15 mouse cellular contexts compared by ENCODE assay signal in genomic region chr14:60769340-60769739, GRCm38 (mm10). TPM values are rescaled to one million over a fixed set of nuclear protein-coding genes. Genes with fewer than 3 reads are reported as not detected.
DNase-seq lines count a peak whose midpoint lies in the region; ATAC-seq and TF ChIP-seq lines count a peak whose summit lies in the region.
"Had no signal": no experiment of that assay in that cellular context is flagged by ENCODE, and none has a peak within 500 bp of the region (broad histone marks: within the 10 kb centered on the region; RNA-seq: fewer than 3 reads in every experiment).

No protein-coding gene starts in this region.

- peak; percentile 67 for DNase-seq in adrenal gland, adult 2 months
- no peak for DNase-seq in adrenal gland, postnatal 25 days
- DNase-seq in heart, postnatal 0 days (ENCODE audit: low spot score): peak; percentile 14
- peak; percentile 28 for DNase-seq in midbrain, embryonic 14.5 days
- DNase-seq in midbrain, embryonic 11.5 days (ENCODE audit: low spot score, missing footprints): no peak
- peak; percentile 46 for DNase-seq in retina, postnatal 1 day
- no peak for DNase-seq in hindbrain, embryonic 10.5 days (ENCODE audit: low spot score)
- DNase-seq: cerebellum, postnatal 36 days; liver, postnatal 0 days had no signal

- no peak overlapping the region for H3K9ac ChIP-seq in heart, postnatal 0 days (replicated peaks; ENCODE audit: low read depth, low read length)
- H3K9ac ChIP-seq in heart, embryonic 12.5 days: no peak overlapping the region
- no peak overlapping the region for H3K9ac ChIP-seq in midbrain, embryonic 14.5 days (replicated peaks; ENCODE audit: low read length)
- H3K9ac ChIP-seq in midbrain, embryonic 11.5 days (ENCODE audit: low read length): no peak overlapping the region
- H3K9ac ChIP-seq: hindbrain, embryonic 14.5 days; limb, embryonic 12.5 days; liver, postnatal 0 days; neural tube, embryonic 12.5 days had no signal

- WGBS in heart, postnatal 0 days: 42% methylated on average over 6 of the region's 6 CpGs
- 46% methylated on average over 6 of the region's 6 CpGs for WGBS in heart, embryonic 12.5 days
- 47% methylated on average over 6 of the region's 6 CpGs for WGBS in midbrain, embryonic 14.5 days
- WGBS in midbrain, embryonic 11.5 days: 49% methylated on average over 6 of the region's 6 CpGs
- WGBS in hindbrain, embryonic 10.5 days: 44% methylated on average over 6 of the region's 6 CpGs

- H3K4me1 ChIP-seq in heart, postnatal 0 days (ENCODE audit: control insufficient read depth, insufficient read depth): peaks cover 18% of the 10 kb centered on the region
- peaks cover 20% of the 10 kb centered on the region for H3K4me1 ChIP-seq in heart, embryonic 12.5 days (replicated peaks)
- no peaks in the 10 kb centered on the region for H3K4me1 ChIP-seq in midbrain, embryonic 14.5 days (ENCODE audit: control insufficient read depth, insufficient read depth, low read length)
- H3K4me1 ChIP-seq in midbrain, embryonic 11.5 days (ENCODE audit: control insufficient read depth, insufficient read depth, low read length): no peaks in the 10 kb centered on the region
- peaks cover 7% of the 10 kb centered on the region; the same call in 1 of the 2 replicates for H3K4me1 ChIP-seq in hindbrain, embryonic 10.5 days (replicated peaks)
- H3K4me1 ChIP-seq: neural tube, embryonic 12.5 days had no signal

- ATAC-seq in heart, postnatal 0 days (ENCODE audit: insufficient read depth, low read depth): no peak
- no peak for ATAC-seq in heart, embryonic 12.5 days (ENCODE audit: insufficient number of reproducible peaks, low FRiP score)
- ATAC-seq in midbrain, embryonic 14.5 days (ENCODE audit: low FRiP score, low TSS enrichment): no peak
- ATAC-seq in midbrain, embryonic 11.5 days (ENCODE audit: low FRiP score): no peak
- ATAC-seq: liver, postnatal 0 days had no signal

- no peak for TF ChIP-seq EP300 in heart, postnatal 0 days (IDR thresholded peaks at IDR 0.05; ENCODE audit: low read depth)

- no peaks in the 10 kb centered on the region for H3K27me3 ChIP-seq in heart, postnatal 0 days (ENCODE audit: control insufficient read depth, insufficient read depth, low read length)
- H3K27me3 ChIP-seq in heart, embryonic 12.5 days (replicated peaks): no peaks in the 10 kb centered on the region
- no peaks in the 10 kb centered on the region for H3K27me3 ChIP-seq in midbrain, embryonic 14.5 days (ENCODE audit: control insufficient read depth, insufficient read depth, low read length)
- H3K27me3 ChIP-seq in midbrain, embryonic 11.5 days (ENCODE audit: control insufficient read depth, insufficient read depth, low read length): no peaks in the 10 kb centered on the region
- no peaks in the 10 kb centered on the region for H3K27me3 ChIP-seq in hindbrain, embryonic 10.5 days (ENCODE audit: insufficient read depth, poor library complexity, severe bottlenecking)
- H3K27me3 ChIP-seq: neural tube, embryonic 12.5 days had no signal

- no peak overlapping the region for H3K27ac ChIP-seq in heart, postnatal 0 days (ENCODE audit: low read depth)
- H3K27ac ChIP-seq in heart, embryonic 12.5 days (ENCODE audit: poor library complexity, severe bottlenecking): no peak overlapping the region
- H3K27ac ChIP-seq in midbrain, embryonic 14.5 days (replicated peaks; ENCODE audit: low read depth, low read length): no peak overlapping the region
- H3K27ac ChIP-seq in midbrain, embryonic 11.5 days (ENCODE audit: low read depth, low read length): no peak overlapping the region
- H3K27ac ChIP-seq in hindbrain, embryonic 10.5 days: no peak overlapping the region
- H3K27ac ChIP-seq: hindbrain, embryonic 14.5 days; limb, embryonic 12.5 days; midbrain, embryonic 10.5 days; neural tube, embryonic 12.5 days had no signal

- H3K9me3 ChIP-seq in heart, postnatal 0 days (replicated peaks; ENCODE audit: control insufficient read depth, low read length): no peaks in the 10 kb centered on the region
- no peaks in the 10 kb centered on the region for H3K9me3 ChIP-seq in heart, embryonic 12.5 days (replicated peaks)
- H3K9me3 ChIP-seq in midbrain, embryonic 14.5 days (ENCODE audit: control insufficient read depth, low read length): no peaks in the 10 kb centered on the region
- H3K9me3 ChIP-seq in midbrain, embryonic 11.5 days (ENCODE audit: control insufficient read depth, low read length): no peaks in the 10 kb centered on the region
- H3K9me3 ChIP-seq in hindbrain, embryonic 10.5 days: no peaks in the 10 kb centered on the region
- H3K9me3 ChIP-seq: limb, embryonic 12.5 days; midbrain, embryonic 10.5 days; neural tube, embryonic 12.5 days had no signal

- H3K4me2 ChIP-seq in heart, postnatal 0 days (ENCODE audit: low read depth, low read length): no peak overlapping the region
- H3K4me2 ChIP-seq in heart, embryonic 12.5 days: no peak overlapping the region
- H3K4me2 ChIP-seq in midbrain, embryonic 14.5 days (ENCODE audit: low read length): no peak overlapping the region
- H3K4me2 ChIP-seq in midbrain, embryonic 11.5 days: no peak overlapping the region
- H3K4me2 ChIP-seq: hindbrain, embryonic 14.5 days; limb, embryonic 12.5 days; neural tube, embryonic 12.5 days had no signal

- no peak overlapping the region for H3K4me3 ChIP-seq in heart, postnatal 0 days (ENCODE audit: low read depth, low read length)
- no peak overlapping the region for H3K4me3 ChIP-seq in heart, embryonic 12.5 days
- H3K4me3 ChIP-seq in midbrain, embryonic 14.5 days (replicated peaks; ENCODE audit: low read depth, low read length): no peak overlapping the region
- H3K4me3 ChIP-seq in midbrain, embryonic 11.5 days (ENCODE audit: low read depth, low read length): no peak overlapping the region
- H3K4me3 ChIP-seq in hindbrain, embryonic 10.5 days: no peak overlapping the region
- H3K4me3 ChIP-seq: limb, embryonic 12.5 days; midbrain, embryonic 10.5 days; neural tube, embryonic 12.5 days had no signal

- peak; percentile 35; the same call in 1 of the 2 replicates for TF ChIP-seq CTCF in heart, postnatal 0 days (IDR thresholded peaks at IDR 0.05; ENCODE audit: low read depth)

- H3K36me3 ChIP-seq in heart, postnatal 0 days (replicated peaks; ENCODE audit: control insufficient read depth, insufficient read depth, low read length): no peaks in the 10 kb centered on the region
- H3K36me3 ChIP-seq in heart, embryonic 12.5 days: no peaks in the 10 kb centered on the region
- no peaks in the 10 kb centered on the region for H3K36me3 ChIP-seq in midbrain, embryonic 14.5 days (ENCODE audit: control insufficient read depth, insufficient read depth, low read length)
- no peaks in the 10 kb centered on the region for H3K36me3 ChIP-seq in midbrain, embryonic 11.5 days (ENCODE audit: control insufficient read depth, insufficient read depth, low read length)
- H3K36me3 ChIP-seq in hindbrain, embryonic 10.5 days: peaks cover 5% of the 10 kb centered on the region; the same call in 1 of the 2 replicates
- H3K36me3 ChIP-seq: limb, embryonic 12.5 days; neural tube, embryonic 12.5 days had no signal

RNA-seq across cellular contexts. Expression of gene C1qtnf9, which starts 1.4 kb away (rescaled TPM):
- 1 to 10 TPM; 3.7 to 7.1 TPM for total RNA-seq in adrenal gland, adult 2 months (2021)
- 1.4 and 1.8 TPM in 2 replicates for polyA plus RNA-seq in adrenal gland, adult 2 months (2012; rRNA removed)
- total RNA-seq in adrenal gland, postnatal 25 days (2021): 4.0 and 4.9 TPM in 2 replicates
- total RNA-seq in heart, postnatal 0 days (2014; rRNA removed; ENCODE audit: low replicate concordance): 2.2 and 2.8 TPM in 2 replicates
- polyA plus RNA-seq in heart, postnatal 0 days (2015; fragmentation: Nextera tagmentation; extraction: Ambion mirVana): 4.6 and 5.4 TPM in 2 replicates
- 0.20 TPM in 1 of 2 replicates, not detected in the other for polyA plus RNA-seq in heart, embryonic 12.5 days (2016; fragmentation: Nextera tagmentation; extraction: Ambion mirVana)
- polyA plus RNA-seq in midbrain, embryonic 14.5 days (2014; fragmentation: Nextera tagmentation; extraction: Ambion mirVana): not detected in 2 replicates
- polyA plus RNA-seq in midbrain, embryonic 11.5 days (2014; fragmentation: Nextera tagmentation; extraction: Ambion mirVana): not detected in 2 replicates
- 0.10 and 0.30 TPM in 2 replicates for polyA plus RNA-seq in hindbrain, embryonic 10.5 days (2016; fragmentation: Nextera tagmentation; extraction: Ambion mirVana)
- polyA plus RNA-seq: hindbrain, embryonic 14.5 days; kidney, embryonic 14.5 days had no signal

RNA-seq across cellular contexts. Expression of gene Mipep, which starts 15.0 kb away (rescaled TPM):
- total RNA-seq in adrenal gland, adult 2 months (2021): 10 to 100 TPM; 41.4 to 44.4 TPM
- 20.0 and 28.9 TPM in 2 replicates for polyA plus RNA-seq in adrenal gland, adult 2 months (2012; rRNA removed)
- 37.1 and 38.0 TPM in 2 replicates for total RNA-seq in adrenal gland, postnatal 25 days (2021)
- total RNA-seq in heart, postnatal 0 days (2014; rRNA removed; ENCODE audit: low replicate concordance): 49.1 and 60.9 TPM in 2 replicates
- polyA plus RNA-seq in heart, postnatal 0 days (2015; fragmentation: Nextera tagmentation; extraction: Ambion mirVana): 29.2 and 29.3 TPM in 2 replicates
- polyA plus RNA-seq in heart, embryonic 12.5 days (2016; fragmentation: Nextera tagmentation; extraction: Ambion mirVana): 29.5 and 31.4 TPM in 2 replicates
- polyA plus RNA-seq in midbrain, embryonic 14.5 days (2014; fragmentation: Nextera tagmentation; extraction: Ambion mirVana): 15.7 and 21.3 TPM in 2 replicates
- 26.6 and 26.7 TPM in 2 replicates for polyA plus RNA-seq in midbrain, embryonic 11.5 days (2014; fragmentation: Nextera tagmentation; extraction: Ambion mirVana)
- polyA plus RNA-seq in hindbrain, embryonic 10.5 days (2016; fragmentation: Nextera tagmentation; extraction: Ambion mirVana): 20.8 and 22.2 TPM in 2 replicates

Comparison
In these comparisons a context has a peak if more than half of its experiments do, and no peak if none do; other contexts are left out.
1. DNase-seq: peak in adrenal gland, adult 2 months (single experiment), heart, postnatal 0 days (single experiment), midbrain, embryonic 14.5 days (single experiment) and retina, postnatal 1 day (single experiment); none in adrenal gland, postnatal 25 days (single experiment), midbrain, embryonic 11.5 days (single experiment) and hindbrain, embryonic 10.5 days (single experiment).